Mouse (Mus musculus) cortical plate, adult 2 months (tissue): ENCODE results near the gene Cacna2d4.

Experiments used
- CTCF ChIP-seq: fragments of 200-500 bp; IDR thresholded peaks from 2 replicates; pipeline ENCODE4 v1.5.1; 2011; ENCODE audit warnings: mild to moderate bottlenecking, control low read depth, low read length; ENCODE audit not compliant: insufficient read depth; ENCODE audit errors: extremely low read depth
- POLR2A ChIP-seq: fragments of 200-500 bp; IDR thresholded peaks from 2 replicates; pipeline ENCODE4 v1.6.1; 2011; ENCODE audit warnings: mild to moderate bottlenecking, low read length, control low read depth; ENCODE audit not compliant: insufficient read depth; ENCODE audit errors: extremely low read depth

- TF ChIP-seq CTCF (no peak), POLR2A (no peak)
Measured at GRCm38 (mm10) chr6:119251704-119252103, 15.4 kb downstream of the Cacna2d4 start.
